Mouse (Mus musculus): ENCODE measurements around the gene Cab39l. TPM values are rescaled to one million over a fixed set of nuclear protein-coding genes. Genes with fewer than 3 reads are reported as not detected.
"Not testable (repeated sequence)": the region's sequence is repeated elsewhere in the genome, so short reads cannot be mapped to it uniquely, and the experiment has no call there.

The Cab39l gene
- polyA plus RNA-seq, 2 experiments from 2014 or later = 72.0 to 72.4 TPM

DNA sequence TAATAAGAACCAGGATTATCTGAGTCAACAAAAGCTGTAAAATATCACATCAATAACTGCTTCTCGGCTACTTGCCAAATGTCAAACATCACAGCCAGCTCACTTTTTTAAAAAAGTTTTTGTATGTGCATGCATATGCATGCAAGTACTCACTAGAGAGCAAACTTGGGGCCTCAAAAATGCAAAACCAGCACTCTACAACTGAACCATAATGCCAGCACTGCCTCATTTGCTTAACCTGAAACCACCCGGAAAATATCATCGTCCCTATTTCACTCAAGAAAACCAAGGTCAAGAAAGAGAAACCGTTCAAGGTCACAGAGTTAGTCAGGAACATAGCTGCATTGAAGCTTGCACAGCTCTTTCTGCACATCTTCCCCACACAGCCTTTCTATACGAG lies 135.6 kb downstream of the Cab39l start:
- ATAC-seq = no peak

GRCm38 (mm10) chr14:59590614-59591013 lies 149.8 kb downstream of the Cab39l start:
- ATAC-seq = peak; percentile 61

DNA sequence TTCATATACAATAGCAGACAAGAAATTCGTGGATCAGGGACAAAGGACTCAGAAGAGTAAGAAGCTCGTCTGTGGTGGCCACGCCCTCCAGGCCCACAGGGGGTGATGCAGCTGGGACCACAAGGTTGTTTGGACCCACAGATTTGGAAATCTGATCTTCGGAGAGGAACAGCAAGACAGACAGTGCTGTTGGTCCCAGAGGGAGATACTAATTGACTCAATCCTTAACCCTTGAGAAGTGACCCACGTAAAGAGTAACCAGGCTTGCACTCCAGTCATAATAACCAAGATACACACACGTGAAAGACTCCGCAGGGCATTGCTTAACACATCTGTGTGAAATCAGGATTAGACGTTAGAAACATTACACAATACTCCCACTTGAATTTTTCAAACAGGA lies 151.1 kb downstream of the Cab39l start:
- ATAC-seq = no peak

DNA sequence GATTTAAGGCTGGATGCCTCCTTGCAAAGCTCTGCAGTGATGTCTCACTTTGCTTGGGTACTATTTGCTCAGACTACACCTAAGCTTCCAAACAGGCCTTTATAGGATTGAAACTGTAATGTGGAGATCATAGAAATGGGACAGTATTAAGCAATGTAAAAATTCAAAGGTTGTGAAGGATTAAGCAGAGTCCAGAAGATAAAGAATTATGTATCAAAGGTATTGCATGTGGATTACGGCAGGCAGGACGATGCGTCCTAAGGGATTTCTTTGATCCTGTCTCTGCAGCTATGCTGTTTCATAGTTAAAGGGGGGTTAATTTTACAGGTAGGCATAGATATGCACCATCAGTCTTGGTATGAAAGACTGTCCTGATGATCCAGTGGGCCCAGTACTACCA lies 151.8 kb downstream of the Cab39l start:
- no peak for ATAC-seq

DNA sequence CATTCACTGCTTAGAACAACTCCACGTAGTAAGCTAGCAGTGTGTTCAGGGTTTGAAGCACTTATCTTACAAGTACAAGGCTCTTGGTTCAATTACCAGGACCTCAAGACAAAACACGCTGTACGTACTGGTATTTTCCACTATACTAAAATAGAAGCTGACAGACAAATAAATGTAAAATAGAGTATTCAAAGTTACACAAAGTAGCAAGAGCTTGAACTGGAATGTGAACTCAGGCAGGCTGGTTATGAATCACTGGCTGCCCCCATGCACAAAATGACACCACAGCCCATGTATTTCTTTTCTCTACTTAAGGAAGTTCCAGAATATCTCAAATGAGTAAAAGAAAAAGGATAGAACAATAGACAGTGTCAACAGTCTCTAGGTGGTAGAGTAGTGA lies 154.2 kb downstream of the Cab39l start:
- ATAC-seq = no peak

DNA sequence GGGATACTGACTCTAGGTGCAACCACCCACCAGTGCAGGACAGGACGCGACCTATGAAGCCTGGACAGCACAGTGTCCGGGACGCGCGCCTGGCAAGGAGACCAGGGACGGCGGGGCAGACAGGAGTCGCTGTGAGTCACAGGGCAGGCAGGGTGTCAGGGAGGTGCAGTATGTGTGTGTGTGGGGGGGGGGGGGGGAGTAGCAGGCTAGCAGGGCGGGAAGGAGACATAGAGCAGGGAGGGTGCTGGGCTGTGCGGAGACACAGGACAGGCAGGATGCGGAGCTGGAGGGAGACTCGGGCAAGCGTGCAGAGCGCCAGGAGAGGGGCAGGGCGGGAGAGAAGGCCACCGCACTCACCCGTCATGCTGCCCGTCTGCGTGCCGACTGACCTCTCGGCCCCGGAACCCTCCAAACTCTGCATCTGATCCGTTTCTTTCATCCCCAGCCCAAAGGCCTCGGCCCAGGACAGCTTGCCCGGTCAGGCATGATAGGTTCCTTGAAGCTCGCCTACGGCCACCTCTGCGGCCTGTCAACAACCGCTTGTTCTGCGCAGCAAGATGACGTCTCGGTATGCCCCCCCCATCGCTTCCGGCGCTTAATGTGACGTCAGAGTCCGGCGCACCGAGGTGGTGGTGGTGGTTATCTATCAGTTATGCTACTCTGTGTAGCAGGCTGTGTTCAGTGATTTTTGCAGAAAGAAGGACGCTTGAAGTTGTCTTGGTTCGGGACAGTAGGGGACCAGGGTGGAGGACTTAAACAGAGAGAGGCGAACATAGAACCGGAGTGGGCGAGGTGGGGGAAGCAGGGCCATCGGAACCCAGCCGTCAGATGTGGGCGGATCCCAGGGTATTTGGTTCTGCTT lies 156.9 kb downstream of the Cab39l start, which contains the start of gene Cdadc1:
Gene Cdadc1 (minus strand): TSS at position 562 of the 862 bp plus-strand sequence.
- peak; percentile 86 for ATAC-seq

DNA sequence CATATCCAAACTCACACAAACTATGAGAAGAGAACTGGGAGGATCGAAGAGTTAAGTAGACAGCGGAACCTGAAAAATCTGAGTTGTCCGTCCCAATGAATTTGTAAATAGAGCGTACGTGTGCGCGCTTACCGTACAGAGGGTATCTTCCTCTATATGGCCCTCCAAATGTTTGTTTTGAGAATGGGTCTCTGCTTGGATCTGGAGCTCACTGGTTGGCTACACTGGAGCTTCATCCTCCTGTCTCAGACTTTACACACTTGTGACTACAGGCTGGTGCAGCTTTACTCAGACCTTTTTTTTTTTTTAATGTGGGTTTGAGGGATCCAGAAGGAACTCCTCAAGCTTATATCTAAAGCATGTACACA lies 157.5 kb downstream of the Cab39l start:
- ATAC-seq = peak; percentile 19

DNA sequence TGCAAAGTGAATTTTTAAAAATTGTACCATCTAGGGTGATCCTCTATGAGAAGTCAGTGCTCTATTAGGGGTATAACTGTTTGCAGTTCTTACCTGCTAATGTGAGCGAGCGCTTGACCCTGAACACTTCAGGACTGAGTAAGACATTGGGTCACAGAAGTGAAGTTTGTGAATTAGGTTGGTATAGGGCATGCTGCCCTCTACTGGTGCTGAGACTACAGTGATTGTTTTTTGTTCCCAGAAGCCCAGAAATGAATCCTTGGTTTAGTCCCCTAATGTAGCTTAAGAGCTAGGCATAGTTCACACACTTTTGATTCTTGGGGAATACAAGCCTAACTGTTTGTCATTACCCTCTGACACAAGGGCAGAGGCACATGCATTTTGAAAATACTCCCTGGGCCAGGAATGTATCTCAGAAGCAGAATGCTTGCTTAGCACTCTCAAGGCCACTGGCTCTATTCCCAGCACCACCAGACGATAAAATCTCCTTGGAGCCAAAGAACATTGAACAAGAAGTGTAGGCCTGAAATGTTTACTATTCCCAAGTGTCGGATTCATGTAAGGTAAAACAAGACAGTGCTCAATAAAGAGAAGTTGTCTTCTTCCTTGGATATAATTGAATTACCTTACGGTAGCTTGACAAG lies 163.4 kb downstream of the Cab39l start:
- peak; percentile 40 for ATAC-seq

- peak; percentile 81 for ATAC-seq
These were observed 165.0 kb downstream of the Cab39l start for GRCm38 (mm10) chr14:59605671-59606353.

DNA sequence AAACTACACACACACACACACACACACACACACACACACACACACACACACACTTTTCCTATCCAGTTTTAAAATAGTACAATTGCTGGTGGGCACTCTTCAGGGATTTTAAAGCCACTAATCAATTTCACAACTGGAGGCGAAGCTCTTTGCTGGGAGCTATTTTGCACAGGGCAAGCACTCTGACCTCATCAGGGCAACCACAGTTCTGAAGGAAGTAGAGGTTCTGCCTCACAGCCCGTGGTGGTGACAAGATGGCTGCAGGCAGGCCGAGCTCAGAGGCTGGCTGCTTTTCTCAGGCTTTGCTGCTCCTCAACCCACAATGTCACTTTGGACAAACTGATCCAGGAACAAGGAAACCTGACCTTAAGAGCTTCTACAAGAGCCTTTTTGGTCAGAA lies 166.2 kb downstream of the Cab39l start:
- no peak for ATAC-seq

GRCm38 (mm10) chr14:59612920-59613625 lies 172.3 kb downstream of the Cab39l start:
- no peak for ATAC-seq

DNA sequence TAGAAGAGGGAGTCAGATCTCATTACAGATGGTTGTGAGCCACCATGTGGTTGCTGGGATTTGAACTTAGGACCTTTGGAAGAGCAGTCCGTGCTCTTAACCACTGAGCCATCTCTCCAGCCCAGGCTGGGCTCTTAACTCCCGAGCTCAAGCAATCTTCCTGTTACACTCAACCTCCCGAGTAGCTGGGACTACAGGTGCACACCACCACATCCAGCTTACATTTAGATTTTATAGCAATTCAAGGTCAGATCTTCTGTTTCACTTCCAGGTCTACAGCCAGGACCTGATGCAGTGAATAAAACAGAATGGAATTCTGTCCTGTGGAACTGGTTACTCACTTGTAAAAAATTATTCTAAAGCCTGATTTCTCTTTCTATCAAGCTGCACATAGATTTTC lies 173.4 kb downstream of the Cab39l start:
- not testable (repeated sequence) for ATAC-seq

- ATAC-seq = no peak
These were observed 176.0 kb downstream of the Cab39l start for GRCm38 (mm10) chr14:59616802-59617201.

DNA sequence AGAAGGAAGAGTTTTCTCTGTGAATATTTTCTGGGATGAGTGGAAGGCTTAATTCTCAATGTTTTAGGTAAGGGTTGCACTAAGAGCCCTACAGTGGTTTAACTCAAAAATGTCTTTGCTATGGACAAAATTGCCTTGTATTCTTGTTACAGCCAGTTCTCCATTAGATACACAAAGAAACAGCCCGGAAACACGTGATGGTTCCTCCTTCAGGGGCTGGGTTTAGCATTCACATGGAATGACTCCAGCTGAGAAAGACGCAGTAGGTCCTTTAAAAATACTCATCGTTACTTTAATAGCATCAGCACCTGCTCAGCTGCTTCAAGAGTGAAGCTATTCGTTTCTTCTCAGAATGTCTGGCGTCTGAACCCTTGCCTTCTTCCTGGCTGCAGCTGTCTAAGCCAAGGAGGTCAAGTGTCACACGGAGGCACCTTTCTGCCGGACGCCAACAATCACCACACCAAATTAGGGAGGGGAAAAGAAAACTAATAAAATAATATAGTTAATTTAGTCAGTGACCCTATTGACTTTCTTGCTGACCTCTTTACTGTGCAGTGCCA lies 183.6 kb downstream of the Cab39l start:
- no peak for ATAC-seq

- ATAC-seq = no peak
These were observed 184.5 kb downstream of the Cab39l start, which contains the start of gene Shisa2 for GRCm38 (mm10) chr14:59625158-59625805. TSS of gene Shisa2 (plus strand) at chr14:59625308.

DNA sequence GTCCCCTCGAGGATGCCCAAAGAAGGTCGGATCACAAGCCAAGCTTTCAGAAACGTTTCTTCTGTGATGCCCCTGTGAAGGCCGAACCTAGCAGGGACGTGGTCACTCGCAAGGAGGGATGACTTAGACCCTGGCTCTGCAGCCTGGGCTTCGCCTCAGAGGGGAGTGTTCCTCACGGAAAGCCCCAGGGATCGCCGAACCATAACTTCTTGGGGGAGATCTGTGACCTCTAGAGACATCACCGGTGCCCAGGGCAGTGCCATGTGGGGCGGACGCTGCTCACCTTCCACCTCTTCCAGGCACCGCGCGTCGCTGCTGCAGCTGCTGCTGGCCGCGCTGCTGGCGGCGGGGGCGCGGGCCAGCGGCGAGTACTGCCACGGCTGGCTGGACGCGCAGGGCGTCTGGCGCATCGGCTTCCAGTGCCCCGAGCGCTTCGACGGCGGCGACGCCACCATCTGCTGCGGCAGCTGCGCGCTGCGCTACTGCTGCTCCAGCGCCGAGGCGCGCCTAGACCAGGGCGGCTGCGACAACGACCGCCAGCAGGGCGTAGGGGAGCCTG lies 185.1 kb downstream of the Cab39l start:
- no peak for ATAC-seq

GRCm38 (mm10) chr14:59626711-59627110 lies 185.9 kb downstream of the Cab39l start:
- no peak for ATAC-seq

DNA sequence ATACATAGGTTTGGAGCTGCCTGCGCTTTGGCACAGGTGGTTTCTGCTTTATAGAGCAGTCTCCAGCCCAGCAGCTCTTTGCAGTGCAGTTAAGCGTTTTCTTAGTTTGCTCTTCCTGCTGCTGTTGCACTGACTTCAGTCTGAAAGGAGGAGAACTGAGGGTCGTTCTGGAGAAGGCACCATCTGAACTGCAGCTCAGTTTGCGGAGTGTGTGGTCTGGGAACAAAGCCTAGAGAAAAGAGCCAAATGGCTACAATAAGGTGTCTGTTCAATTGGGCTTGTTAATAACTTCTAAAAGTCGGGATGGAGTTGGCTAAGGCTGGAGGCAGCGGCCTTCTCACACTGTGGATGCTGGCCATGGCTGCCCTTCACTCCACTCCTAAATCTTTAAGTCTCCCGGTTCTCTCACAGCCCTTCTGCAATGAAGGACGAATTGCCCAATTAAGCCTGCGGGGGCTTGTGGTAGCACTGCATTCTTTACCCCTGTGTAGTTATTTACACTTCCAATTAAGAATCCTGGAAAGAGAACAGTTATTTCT lies 186.4 kb downstream of the Cab39l start:
- ATAC-seq = no peak

DNA sequence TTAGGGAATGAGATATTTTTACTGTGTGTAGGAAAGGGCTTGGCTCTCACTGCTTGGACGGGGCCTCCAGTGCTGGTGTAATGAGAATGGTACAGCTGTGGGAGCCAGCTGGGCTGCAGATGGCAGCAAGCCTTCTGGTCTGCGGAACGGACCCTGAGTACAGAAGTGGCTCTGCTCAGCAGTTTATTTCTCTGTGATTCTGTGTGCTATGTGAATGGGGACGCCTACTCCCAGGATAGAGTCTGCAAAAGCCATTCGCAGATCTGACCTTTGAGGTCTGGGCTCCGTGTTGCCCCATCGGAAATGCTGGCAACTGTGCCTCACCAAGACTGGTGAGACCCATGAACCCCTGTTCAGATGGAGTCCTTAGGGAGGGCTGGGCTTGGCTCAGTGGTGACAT lies 187.1 kb downstream of the Cab39l start:
- no peak for ATAC-seq

DNA sequence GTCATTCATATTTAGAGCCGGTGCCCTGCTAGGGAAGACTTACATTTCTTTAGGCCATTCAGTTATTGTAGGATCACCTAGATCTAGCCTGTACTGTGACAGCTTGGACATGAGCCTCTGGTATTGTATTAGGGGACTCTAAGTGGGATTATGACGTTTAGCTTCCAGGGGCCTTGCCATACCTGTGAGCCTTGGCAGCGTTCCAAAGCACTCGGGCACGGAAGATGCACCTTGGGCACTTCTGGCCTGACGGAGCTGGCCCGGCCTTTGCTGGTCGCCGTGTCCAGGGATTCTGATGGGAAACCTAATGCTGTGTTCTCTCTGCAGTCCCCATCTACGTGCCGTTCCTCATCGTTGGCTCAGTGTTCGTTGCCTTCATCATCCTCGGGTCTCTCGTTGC lies 188.5 kb downstream of the Cab39l start:
- no peak for ATAC-seq

GRCm38 (mm10) chr14:59630096-59630495 lies 189.3 kb downstream of the Cab39l start:
- no peak for ATAC-seq
